Mouse (Mus musculus): Measurements from ENCODE around the gene Gm11096.

The Gm11096 gene

DNA sequence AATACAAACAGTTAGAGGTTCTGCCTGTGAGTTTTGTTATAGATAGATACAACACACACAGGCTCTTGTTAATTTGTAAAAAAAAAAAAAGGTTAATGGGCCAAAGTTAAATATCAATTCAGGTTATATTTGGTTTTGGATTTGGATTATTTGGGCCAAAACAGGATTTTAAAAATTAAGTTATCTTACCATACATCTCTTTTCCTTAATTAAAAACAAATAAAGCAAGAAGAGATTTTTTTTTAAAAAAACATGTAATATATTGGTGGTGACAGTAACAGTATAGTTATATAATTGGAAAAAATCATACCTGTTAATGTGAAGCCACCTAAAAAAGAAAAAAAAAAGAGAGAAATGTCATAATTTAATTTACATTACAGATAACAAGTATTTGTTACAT lies at the start of gene Gm11096:
Gene Gm11096 (plus strand): TSS at position 301 of the 400 bp plus-strand sequence.
- no peak for DNase-seq

DNA sequence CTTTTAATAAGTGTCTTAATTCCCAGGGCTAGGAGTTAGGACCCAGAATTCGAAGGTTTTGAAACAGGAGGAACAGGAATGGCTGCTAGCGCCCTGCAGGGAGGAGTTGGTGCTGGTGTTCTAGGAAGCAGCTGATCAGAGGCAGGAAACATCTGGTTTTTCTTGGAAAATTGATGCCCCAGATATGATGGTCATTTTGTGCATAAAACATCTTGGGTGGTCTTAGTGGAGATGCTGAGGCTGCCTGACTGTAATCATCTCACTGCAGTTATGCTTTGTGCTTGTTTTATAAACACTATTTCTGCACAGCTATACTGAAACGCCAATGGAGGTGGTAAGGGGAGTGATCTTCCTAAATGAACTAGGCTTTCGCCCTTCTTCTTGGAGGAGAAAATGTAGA lies 48.5 kb upstream of the Gm11096 start:
- DNase-seq = peak; percentile 15 to 32

DNA sequence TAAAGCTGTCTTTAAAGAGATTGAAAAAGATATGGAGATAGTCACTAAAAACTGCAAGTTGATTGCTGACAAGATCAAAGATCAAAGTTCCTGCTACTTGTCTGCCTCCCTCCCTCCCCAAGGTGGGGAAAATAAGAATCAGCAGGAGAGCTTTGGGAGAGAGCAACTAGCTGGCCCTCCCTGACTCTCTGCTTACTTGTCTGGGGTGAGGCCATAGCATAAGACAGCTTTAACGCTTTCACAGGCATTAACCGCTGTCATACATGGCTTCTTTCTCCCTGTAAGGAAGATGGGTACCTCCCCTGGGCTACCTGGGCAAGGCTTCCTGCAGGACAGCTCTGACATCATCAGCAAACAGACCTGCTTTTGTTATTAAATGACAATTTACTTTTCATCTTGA lies 47.4 kb upstream of the Gm11096 start:
- no peak for DNase-seq

DNA sequence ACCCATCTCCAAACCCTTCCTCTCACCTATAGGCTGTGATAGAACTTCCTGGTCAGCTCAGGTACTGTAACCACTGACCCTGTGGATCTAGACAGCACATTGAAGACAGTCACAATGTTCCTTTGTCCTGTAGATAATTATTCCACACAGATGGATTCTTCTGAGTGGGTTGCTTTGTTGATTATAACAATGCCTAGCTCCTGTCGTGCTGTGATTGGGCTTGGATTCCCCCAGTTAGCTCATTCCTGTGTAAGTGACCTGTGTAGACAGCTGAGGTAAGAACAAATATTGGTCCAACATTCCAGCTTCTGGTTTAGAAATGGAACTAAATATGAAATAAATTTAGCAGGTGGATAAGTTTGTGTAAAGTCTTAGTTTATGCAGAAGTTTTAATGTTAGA lies 44.1 kb upstream of the Gm11096 start:
- DNase-seq = no peak

DNA sequence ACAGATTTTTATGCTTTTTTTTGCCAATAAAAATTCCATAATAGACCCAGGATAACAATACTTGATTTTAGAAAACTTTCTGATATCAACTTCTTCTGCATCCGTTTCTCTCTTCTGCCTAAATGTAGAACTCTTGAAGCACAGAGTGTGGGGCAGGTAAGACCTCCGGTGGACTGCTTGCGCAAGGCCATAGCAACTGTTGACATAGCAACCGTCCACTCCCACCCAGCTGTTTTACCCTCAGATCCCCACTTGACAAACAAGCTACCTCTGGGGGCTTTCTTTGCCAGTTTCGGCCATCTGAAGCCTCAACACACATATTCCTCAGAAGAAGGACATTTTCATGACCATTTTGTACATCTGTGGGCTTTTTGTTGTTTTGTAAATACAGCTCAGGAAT lies 41.2 kb upstream of the Gm11096 start:
- no peak for DNase-seq

DNA sequence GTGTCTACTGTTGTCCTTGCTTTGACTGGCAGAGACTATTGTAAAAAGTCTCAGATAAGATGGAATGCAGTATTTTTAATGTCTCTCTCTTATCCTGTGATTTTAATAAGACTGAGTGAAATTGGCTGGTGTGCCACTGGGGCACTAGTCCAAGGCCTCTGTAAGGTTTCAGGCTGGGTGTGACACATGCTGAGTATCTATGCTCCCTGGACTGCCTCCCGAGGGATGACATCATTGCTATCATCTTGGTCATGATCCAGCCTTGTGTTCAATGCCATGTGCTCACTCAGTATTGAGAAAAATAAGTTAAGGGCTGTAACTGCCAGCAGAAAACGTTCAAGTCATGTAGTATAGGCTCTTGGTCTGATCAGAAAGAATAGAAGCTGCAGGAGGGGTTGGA lies 38.9 kb upstream of the Gm11096 start:
- peak; percentile 57 to 69 for DNase-seq

DNA sequence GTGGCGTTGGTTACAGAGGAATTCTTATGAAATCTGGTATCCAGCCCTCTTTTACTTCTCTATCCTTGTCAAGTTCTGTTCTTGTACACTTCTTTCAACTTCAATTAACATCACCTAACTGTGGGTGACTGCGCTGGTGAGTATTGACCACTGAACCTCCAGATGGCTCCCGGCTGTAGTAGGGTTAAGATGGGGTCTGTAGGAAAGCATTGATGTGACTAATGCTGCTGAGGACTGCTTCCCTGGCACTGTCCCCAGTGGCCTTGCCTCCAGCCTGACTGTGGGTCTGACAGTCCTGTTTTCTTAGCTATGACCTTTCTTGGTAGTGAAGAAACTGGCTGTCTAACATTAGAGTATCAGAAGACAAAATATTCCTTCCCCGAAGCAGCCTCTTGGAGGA lies 38.4 kb upstream of the Gm11096 start:
- DNase-seq = peak; percentile 40 to 76

DNA sequence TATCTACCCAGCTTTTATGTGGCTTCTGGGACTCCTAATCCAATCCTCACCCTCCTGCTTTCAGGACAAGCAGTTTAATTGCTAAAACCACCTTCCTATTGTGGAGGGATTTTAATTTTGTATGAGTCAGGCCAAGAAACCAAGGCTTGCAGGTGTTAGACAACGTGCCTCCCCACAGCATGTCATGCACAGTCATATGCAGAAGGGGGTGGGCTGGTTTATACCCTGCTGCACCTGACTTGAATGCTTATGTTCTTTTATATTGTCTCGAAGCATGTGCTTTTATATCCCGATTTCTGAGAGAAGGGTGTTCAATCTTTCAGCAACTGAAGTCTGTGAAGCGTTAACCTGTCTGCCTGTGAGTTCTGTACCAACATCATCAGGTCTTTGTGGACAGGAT lies 37.3 kb upstream of the Gm11096 start:
- DNase-seq = no peak

DNA sequence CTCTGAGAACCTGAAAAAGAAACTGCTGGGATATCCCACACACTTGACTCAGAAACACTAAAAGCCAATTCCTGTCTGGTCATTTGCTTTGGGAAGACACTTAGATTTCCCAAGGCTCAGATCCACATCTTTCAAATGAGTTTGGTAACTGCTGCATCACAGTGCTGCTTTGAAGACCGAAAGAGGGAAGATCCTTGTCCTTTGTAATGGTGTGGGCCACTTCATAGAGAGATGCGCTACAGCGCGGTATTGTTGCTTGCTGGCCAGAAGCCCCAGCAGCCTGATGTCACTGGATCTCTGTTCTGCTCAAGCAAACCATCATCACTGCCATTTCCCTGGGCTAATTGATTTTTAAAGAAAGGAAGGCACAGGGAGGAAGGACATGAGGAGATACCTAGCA lies 28.8 kb upstream of the Gm11096 start:
- DNase-seq = no peak

DNA sequence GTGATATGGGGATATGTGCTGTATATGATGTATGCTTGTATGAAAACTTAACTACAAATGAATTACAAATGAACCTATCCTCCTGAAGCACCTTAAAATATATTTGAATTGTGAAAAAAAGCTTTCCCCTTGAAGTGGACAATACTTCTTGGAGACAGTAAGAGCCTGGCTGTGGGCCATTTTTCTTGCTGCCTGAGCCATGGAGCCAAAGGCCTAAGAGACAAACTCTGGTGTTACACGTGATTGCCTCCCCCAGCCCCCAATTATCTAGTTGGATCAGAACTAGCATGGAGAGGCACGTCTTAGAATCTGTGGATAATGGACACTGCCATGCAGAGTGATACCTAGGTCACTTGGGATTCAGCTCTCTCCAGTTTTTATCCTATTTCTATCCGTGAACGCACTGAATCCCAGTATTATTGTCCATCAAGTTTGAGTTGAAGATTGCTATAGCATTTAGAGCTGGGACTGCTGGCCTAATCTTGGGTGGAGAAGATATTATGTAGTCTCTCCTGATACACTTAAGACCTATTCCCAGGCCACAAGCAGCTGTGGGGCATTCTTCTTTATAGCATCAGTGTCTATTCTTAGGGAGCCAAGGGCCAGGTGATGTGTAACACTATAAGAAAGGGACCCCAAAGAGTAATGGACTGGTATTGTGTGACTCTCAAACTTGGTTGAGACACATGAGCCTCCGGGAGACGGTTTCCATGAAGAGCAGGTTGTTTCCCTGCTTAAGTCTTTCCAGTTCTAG lies 25.0 kb upstream of the Gm11096 start:
- DNase-seq = no peak

DNA sequence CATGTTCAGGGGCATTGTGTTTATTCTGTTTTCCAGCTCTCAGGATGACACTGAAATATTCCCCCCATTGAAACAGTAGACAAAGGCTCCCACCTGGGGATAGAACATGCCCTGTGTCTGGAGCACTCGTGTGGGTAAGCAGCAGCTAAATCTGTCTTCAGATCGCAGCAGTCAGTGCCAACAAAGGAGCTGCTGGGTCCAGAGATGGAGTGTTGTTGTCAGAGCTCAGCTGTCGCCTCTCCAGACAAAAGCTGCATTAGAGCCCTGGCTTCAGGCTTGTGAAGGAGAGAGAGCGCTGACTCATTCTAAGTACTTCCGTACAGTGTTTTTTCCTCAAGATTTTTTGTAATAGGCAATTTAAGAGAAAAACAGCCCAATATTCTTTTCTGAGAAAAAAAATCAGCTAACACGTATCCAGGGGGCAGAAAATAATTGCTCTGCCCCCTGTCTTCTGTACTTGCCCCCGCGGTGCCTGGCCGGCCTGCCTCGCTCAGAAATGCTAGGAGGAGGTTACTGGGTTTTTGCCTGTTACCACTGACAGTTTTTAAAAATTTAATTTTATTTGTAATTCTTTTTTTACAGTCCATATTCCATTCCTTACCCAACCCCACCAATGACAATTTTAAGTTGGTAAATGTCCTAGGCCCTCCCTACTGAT lies 21.6 kb upstream of the Gm11096 start:
- DNase-seq = peak; percentile 23 to 70

DNA sequence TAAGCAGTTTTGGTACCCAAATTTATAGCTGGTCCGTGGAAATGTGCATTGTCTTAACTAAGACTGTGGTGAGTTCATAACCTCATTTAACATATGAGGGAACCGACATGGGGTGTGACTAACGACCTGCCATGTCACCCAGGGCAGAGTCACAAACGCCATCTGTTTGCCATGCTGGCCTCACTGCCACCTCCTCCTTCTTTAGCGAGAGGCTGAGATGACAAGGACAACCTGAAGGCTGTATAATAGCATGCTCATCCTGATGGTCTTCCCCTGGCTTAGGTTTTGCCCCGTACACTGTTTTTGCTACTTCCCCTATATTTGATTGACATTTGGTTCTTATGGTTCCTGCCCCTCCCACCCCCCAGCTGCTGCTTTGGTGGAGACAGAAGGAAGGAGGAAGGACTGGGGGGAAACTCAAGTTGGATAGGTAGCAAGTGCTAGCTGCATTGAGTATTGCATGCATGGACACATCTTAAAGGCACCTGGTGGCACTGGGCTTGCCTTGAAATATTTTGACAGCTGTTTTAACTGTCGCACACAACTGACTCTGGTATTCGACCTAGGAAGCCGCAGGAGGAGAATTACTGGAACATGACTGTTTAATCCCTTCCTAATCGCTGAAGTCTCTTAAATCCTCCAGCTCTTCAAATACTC lies 17.2 kb upstream of the Gm11096 start:
- DNase-seq = no peak

DNA sequence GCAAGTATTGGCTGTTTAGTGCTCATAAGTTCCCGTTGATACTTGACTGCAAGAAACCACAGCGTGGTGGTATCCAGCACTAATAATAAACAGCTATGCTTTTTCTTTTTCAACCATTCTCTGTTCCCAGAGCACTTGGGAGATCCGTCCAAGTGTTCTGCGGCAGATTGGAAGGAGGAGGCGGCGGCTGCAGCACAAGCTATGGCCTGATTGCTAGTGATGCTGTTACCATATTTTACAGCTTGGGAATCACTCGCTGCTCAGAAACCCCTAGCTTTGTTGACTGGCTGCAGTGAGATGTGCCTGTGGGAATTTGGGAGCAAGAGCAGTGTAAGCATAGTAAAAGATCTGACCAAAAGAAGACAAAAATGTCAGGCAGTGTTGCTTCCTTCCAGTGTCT lies 14.3 kb upstream of the Gm11096 start:
- no peak for DNase-seq

DNA sequence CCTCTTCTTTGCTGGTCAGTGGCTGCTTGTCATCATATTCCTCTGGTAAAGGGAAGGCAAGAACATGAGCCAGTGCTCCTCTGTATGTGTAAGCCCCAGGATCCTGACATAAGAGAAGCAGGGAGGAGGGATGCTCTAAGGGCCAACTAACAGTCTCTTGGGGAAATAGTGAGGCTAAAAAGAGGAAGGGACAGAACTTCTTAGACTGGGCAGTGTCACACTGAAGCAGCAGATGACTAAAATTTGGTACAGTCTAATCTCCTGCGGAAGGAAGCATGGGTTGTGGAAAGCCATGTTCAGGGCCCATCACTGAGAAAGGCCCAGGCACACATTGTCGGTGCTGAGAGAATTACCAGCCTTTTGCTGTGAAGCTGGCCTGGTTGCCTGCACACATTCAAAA lies 8.8 kb upstream of the Gm11096 start:
- no peak for DNase-seq

DNA sequence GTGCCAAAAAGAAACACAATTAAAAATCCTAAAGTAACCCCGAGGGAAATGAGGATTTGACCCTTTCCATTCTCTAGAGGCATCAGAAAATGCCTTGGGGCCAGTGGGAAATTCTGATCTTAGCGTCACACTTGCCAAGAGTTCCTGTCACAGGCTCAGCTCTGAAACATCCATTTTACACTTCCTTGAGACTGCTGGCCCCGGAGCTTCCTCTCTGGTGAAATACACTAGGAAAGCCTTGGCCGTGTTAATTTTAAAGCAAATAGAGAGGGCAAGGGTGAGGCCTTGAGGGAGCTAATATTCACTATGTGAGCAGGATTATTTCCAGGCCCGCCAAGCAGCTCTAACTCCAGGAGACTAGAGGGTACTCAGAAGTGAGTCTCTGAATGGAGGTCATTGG lies 8.4 kb upstream of the Gm11096 start:
- DNase-seq = peak; percentile 8 to 26

DNA sequence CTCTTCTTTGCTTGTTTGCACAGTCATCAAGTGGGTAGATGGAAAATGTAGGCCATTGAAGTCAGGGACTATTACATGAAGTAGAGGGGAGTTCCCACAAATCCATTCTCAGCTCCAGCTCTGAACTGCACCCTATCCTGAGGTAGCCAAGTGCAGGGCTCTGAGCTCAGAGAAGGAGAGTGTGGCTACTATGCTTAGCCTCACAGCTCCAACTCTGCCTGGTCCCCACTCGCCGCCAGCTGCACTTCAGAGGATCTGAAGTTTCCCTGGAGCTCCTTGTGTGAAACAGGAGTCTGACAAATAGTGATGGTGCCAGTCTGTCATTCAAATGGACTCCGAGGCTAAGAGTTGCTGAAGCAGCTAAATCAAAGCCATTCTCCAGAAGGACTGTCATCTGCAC lies 13.7 kb downstream of the Gm11096 start:
- DNase-seq = no peak

DNA sequence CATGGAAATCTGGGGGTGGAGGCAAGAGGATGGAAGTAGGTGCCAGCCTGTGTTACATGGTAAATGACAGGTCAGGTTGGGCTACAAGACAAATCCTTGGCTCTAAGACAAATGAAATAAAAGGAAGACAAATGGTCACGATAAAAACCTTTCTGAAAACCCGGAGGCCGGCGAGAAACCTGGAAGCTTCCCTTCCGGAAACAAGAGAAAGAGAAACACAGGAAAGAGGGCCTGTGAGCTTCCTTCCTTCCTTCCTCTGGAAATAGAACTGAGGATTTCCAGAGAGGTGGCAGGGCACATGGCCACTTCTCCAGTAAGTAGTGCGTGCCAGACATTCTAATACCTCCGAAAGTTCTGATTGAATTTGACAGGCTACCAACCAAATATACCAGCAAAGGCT lies 14.4 kb downstream of the Gm11096 start:
- no peak for DNase-seq

DNA sequence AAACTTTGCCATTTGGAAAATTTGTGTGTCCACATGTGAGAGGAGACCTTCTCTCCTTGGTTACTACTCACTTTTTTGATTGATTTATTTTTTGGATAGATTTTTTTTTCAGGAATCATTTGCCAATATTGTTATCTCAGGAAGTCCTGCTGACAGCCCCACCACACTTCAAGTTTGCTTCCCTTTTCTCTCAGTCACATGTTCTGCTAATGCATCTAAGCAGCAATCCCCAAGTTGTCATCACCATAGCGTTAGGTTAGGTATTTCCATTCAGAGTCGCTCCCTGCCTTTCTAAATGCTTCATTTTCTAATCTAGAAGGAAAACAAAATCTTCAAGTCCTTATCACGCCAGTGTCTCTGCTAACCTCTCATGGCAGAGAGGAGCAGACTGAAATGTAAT lies 17.8 kb downstream of the Gm11096 start:
- no peak for DNase-seq

DNA sequence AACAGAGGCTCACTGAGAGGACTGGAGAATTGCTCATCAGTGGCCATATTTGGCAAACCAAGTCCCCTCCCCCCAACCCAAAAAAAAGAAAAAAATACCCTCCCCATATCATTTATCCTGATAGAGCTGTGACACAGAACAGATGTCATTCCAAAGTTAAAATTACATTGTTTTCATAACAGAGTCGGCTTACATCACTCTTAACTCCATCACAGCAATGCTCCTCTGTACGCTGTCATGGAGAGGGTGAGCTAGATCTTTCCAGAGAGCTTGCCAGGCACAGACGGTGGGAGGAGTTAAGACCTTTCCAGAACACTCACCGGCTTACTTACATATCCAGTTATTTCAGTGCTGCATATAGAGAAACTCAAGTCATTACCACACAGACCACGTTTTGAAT lies 27.4 kb downstream of the Gm11096 start:
- DNase-seq = peak; percentile 49 to 75

DNA sequence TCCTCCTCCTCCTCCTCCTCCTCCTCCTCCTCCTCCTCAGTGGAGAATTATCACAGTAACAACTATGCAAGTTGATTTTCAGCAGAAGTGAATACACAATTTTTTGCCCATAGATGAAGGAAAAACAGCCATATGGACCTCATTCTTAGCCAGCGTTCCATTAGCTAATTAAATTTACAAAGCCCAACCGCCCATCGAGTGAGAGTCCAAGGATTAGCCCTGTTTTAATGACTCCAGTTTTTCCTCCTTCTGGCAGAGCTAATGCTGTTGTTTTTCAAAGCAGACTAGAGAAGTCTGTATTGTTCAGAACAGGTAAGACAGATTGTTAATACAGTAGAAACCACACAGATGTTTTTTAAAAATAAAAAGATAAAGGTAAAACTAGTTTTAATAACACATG lies 31.8 kb downstream of the Gm11096 start:
- no peak for DNase-seq

DNA sequence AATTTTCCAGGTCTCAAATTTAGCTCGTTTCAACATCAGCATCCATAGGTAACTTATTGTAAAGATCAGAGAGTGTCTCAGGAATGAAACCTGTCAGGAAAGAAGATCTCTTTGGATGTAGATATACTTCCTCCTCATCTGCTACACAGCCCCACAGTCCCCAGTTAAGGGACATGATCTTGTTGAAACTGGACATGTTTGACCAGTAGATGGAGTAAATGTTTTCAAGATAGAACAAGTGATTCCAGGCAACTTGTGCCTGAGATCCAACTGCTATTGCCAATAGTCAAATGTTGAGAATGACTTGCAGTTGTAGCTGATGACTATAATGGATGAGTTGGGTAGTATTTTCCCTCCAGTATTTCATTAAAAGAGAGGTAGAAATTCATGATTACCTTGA lies 35.9 kb downstream of the Gm11096 start:
- DNase-seq = no peak

DNA sequence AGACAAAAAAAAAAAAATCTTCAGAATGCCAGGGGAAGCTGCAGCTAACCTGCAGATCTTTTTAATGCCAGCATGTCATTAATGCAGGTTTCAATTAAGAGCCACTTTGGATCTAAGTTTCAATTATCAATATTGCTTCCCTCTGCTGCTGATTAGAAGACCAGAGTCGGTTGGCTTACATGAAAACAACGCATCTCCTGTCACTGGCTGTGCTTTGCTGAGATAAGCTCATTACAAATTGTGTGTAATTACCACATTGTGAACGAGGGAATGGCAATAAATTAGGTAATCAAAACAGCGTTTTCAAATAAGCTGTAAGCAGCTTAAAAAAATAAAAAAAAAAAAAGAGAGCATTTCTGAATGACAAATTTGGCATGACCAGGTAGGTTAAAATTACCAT lies 38.2 kb downstream of the Gm11096 start:
- DNase-seq = no peak

DNA sequence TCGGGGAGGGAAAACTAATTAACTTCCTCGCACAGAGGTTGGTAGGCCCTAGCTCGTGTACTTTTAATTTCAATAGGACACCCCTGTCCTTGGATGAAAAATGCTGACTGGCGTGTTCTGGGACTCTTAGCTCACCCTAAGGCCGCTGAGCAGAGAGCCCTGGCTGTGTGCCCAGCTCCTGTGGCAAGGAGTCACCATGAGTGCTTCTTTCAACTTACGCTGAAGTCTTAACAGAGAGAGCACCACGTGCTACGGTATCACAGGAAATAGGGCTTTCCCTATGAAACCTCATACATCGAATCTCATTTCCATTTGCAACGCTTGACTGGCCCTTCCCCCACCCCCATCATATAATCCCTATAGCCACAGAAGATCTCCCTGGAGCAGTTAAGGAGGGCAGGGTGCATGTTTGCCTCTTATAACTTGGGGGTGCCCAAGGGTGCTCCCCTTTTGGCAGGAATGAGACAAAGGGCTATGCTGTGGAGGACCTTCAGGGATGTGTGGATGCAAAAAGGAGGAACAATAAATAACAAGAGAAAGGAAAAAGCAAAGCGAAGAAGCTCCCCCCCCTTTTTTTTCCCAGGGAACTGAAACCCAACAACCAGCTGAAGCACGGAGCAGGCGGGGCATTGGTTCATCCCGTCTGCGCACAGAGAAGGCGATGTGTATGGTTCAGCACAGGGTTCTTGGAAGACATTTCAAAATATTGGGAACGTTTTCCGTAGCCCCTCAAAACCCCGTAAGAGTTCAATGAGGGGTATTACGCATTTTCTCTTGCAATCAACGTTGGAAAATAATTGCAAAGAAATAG lies 39.0 kb downstream of the Gm11096 start:
- peak; percentile 76 to 87 for DNase-seq
